Mouse (Mus musculus): ENCODE results near the gene Rnf34. TPM values are rescaled to one million over a fixed set of nuclear protein-coding genes. Genes with fewer than 3 reads are reported as not detected.

Gene Rnf34
- polyA plus RNA-seq (2015; fragmentation: Nextera tagmentation; extraction: Ambion mirVana) = 30.6 and 40.5 TPM in 2 replicates

GRCm38 (mm10) chr5:122849521-122850318, at the start of gene Rnf34:
Rnf34 (plus strand) TSS chr5:122850048.

GRCm38 (mm10) chr5:122820777-122821523, 28.9 kb upstream of the Rnf34 start, which contains the start of gene Anapc5:
Anapc5 (minus strand) TSS chr5:122821339.

Other genes starting within 250 kb of the Rnf34 start
- 19.3 and 21.8 TPM in 2 replicates for gene Ift81, start 235.5 kb upstream of the Rnf34 start, polyA plus RNA-seq (2015; fragmentation: Nextera tagmentation; extraction: Ambion mirVana)
- 4.2 and 5.2 TPM in 2 replicates for gene P2rx7, start 206.1 kb upstream of the Rnf34 start, polyA plus RNA-seq (2015; fragmentation: Nextera tagmentation; extraction: Ambion mirVana)
- 27.4 and 30.4 TPM in 2 replicates for gene P2rx4, start 142.5 kb upstream of the Rnf34 start, polyA plus RNA-seq (2015; fragmentation: Nextera tagmentation; extraction: Ambion mirVana)
- 28.3 TPM in 2 replicates for gene Camkk2, start 70.6 kb upstream of the Rnf34 start, polyA plus RNA-seq (2015; fragmentation: Nextera tagmentation; extraction: Ambion mirVana)
- gene Anapc5, start 28.7 kb upstream of the Rnf34 start, polyA plus RNA-seq (2015; fragmentation: Nextera tagmentation; extraction: Ambion mirVana) = 191 and 230 TPM in 2 replicates
- gene Kdm2b, start 139.8 kb downstream of the Rnf34 start, polyA plus RNA-seq (2015; fragmentation: Nextera tagmentation; extraction: Ambion mirVana) = 15.1 and 16.0 TPM in 2 replicates
- gene Orai1, start 165.0 kb downstream of the Rnf34 start, polyA plus RNA-seq (2015; fragmentation: Nextera tagmentation; extraction: Ambion mirVana) = 22.4 and 23.5 TPM in 2 replicates
- not detected in 2 replicates for gene Morn3, start 197.0 kb downstream of the Rnf34 start, polyA plus RNA-seq (2015; fragmentation: Nextera tagmentation; extraction: Ambion mirVana)
- gene Tmem120b, start 218.4 kb downstream of the Rnf34 start, polyA plus RNA-seq (2015; fragmentation: Nextera tagmentation; extraction: Ambion mirVana) = 10.6 and 11.9 TPM in 2 replicates